Mouse (Mus musculus): ENCODE results near the gene Hist1h2ad. TPM values are rescaled to one million over a fixed set of nuclear protein-coding genes. Genes with fewer than 3 reads are reported as not detected.

Gene Hist1h2ad
- polyA plus RNA-seq, 1 experiment = 7.2 TPM

DNA sequence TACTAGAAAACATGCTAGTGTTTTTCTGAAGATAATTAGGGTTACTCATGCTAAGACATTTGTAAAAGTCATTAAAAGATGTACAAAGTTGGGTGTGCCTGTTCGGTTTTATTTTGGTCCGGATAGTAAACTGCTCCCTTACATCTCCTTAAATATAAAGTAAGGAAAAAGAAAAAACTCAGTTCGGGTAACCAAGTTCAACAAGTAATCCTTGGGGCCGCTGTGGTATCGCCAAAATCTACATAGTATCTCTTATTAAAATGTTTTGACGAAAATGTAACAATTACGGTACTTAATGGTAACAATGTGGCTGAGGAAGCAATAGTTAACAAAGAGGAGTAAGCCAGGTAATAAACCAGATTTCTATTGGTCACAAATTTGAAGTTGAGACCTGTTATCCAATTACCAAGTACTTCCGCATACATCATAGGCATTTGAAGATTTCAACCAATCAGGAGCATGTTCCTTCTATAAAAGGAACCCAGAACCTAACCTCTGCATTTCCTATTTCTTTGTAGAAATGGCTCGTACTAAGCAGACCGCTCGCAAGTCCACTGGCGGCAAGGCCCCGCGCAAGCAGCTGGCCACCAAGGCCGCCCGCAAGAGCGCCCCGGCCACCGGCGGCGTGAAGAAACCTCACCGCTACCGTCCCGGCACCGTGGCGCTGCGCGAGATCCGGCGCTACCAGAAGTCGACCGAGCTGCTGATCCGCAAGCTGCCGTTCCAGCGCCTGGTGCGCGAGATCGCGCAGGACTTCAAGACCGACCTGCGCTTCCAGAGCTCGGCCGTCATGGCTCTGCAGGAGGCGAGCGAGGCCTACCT is 30.0 kb upstream of the Hist1h2ad start, which contains the start of gene Hist1h3f:
TSS of gene Hist1h3f (plus strand) at position 88 of the 822 bp plus-strand sequence.
- peak; percentile 98 for DNase-seq (ENCODE audit: low read depth)
- TF ChIP-seq POLR2A (IDR thresholded peaks at IDR 0.05; ENCODE audit: borderline replicate concordance, extremely low read depth, insufficient read depth, insufficient read length, poor library complexity, severe bottlenecking) (peak; percentile 77; the same call in 1 of the 2 replicates), CTCF (IDR thresholded peaks at IDR 0.05; ENCODE audit: borderline replicate concordance, extremely low read depth, insufficient read depth, insufficient read length) (no peak)

DNA sequence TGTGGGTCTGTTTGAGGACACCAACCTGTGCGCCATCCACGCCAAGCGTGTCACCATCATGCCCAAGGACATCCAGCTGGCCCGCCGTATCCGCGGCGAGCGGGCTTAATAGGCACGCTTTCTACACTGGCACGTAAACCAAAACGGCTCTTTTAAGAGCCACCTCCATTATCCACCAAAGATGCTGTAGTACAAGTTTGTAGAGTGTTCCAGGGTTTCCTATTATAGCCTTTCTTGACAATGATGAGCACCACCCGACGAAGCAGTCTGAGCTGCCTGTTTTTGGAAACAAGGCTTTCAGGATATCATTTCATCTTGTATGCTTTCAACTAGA is 29.4 kb upstream of the Hist1h2ad start:
- peak; percentile 27 for DNase-seq (ENCODE audit: low read depth)

DNA sequence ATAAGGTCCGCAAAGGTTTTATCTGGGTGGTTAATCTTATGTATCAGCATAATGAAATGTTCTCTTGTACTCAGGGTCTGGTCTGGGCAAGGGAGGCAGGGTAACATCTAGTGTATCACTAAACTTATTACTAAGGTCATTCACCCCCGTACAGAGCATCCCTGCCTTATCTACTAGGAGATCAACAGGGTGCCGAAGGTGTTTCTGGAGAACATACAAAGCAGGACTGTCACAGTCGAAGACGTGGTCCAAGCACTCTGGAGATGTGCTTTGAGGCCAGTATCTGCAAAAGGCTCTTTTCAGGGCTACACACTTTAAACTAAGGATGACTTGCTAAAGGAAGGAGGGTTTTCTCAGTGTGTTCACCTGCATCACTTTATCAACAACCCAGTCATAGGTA is 27.5 kb upstream of the Hist1h2ad start:
- no peak for DNase-seq (ENCODE audit: low read depth)
- TF ChIP-seq POLR2A (IDR thresholded peaks at IDR 0.05; ENCODE audit: borderline replicate concordance, extremely low read depth, insufficient read depth, insufficient read length, poor library complexity, severe bottlenecking) (no peak), CTCF (IDR thresholded peaks at IDR 0.05; ENCODE audit: borderline replicate concordance, extremely low read depth, insufficient read depth, insufficient read length) (no peak)

DNA sequence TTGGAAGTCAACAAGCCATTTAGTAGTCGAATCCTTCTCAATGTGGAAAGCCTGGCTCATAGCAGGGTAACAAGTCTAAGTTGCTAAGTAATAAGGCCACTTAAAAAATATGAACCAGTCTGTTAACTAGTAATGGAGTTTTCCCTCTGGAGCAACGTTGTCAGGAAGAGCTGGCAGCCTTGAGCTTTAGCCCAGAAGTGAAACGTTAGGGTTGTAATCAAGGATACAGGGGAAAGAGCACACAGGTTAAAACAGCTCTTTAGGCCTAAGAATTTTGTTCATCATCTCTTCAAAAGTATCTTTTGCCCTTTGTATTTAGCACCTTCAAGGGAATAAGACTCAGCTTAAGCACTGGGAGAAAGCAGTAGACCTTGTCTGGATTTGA is 23.4 kb upstream of the Hist1h2ad start:
- DNase-seq (ENCODE audit: low read depth) = peak; percentile 56
- no peak for TF ChIP-seq CTCF (IDR thresholded peaks at IDR 0.05; ENCODE audit: borderline replicate concordance, extremely low read depth, insufficient read depth, insufficient read length)
- no peak for TF ChIP-seq POLR2A (IDR thresholded peaks at IDR 0.05; ENCODE audit: borderline replicate concordance, extremely low read depth, insufficient read depth, insufficient read length, poor library complexity, severe bottlenecking)

DNA sequence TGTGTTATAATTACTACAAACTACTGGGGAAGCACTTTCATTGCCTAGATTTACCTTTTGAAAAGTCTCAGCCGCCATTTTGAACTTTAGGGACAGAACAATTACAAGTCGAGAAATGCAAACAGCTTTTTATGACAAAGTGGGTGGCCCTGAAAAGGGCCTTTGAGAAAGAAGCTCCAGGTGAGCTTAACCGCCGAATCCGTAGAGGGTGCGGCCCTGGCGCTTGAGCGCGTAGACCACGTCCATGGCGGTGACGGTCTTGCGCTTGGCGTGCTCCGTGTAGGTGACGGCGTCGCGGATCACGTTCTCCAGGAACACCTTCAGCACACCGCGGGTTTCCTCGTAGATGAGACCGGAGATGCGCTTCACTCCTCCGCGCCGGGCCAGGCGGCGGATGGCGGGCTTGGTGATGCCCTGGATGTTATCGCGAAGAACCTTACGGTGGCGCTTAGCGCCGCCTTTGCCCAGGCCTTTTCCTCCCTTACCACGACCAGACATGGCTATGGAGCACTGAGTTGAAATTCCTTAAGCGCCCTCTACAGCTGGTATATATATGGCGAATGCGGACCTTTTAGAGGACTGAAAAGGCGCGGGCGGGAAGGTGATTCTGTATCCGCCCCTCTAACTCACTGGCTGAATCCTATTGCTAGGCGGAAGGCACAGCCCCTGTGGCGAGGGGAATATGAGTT is 22.9 kb upstream of the Hist1h2ad start, which contains the start of gene Hist1h4f:
TSS of gene Hist1h4f (minus strand) at position 503 of the 689 bp plus-strand sequence.
- peak; percentile 29; the same call in 1 of the 2 replicates for TF ChIP-seq POLR2A (IDR thresholded peaks at IDR 0.05; ENCODE audit: borderline replicate concordance, extremely low read depth, insufficient read depth, insufficient read length, poor library complexity, severe bottlenecking)
- peak; percentile 45; the same call in 1 of the 2 replicates for TF ChIP-seq CTCF (IDR thresholded peaks at IDR 0.05; ENCODE audit: borderline replicate concordance, extremely low read depth, insufficient read depth, insufficient read length)
- peak; percentile 98 for DNase-seq (ENCODE audit: low read depth)

DNA sequence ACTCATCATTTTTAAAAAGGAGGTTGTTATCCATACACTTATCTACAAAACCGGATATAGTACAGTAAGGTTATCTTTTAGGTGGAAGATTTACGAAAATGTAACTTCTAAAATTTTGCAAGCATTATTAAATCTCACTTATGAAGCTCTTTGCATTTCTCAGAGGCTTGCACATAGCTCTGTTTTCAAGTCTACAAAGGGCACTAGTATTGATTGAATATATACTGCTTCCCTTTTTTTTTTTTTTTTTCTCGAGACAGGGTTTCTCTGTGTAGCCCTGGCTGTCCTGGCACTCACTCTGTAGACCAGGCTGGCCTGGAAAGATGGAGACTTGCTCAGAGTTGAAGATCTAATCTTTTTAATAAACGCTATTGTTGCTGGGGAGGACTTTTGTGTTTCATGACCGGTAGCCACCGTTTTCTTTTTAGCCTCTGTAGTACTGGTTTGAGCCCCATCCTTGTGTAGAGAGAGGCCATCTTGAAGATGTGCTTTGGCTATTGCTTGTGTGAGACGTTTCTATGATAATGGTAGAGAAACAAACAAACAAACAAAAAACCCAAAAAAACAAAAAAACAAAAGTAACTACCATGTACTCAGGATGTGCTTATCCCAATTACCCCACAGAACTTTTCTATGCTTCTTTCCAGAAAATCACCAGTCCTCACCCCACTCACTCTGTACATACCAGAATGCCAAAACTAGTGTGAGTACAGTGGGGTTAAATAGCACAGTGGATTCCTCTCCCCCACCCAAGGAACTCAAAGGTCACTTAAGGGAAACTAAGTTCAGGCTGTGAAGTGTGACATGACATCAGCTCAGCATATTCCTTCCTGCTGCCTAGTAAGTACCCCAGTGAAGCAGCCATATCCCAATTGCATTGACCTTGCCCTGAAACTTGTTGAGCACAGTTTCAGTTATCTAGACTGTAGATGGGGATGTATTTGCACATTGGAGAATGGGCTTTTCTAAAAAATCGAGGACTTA is 22.0 kb upstream of the Hist1h2ad start:
- no peak for DNase-seq (ENCODE audit: low read depth)
- TF ChIP-seq POLR2A (IDR thresholded peaks at IDR 0.05; ENCODE audit: borderline replicate concordance, extremely low read depth, insufficient read depth, insufficient read length, poor library complexity, severe bottlenecking) (no peak), CTCF (IDR thresholded peaks at IDR 0.05; ENCODE audit: borderline replicate concordance, extremely low read depth, insufficient read depth, insufficient read length) (no peak)

DNA sequence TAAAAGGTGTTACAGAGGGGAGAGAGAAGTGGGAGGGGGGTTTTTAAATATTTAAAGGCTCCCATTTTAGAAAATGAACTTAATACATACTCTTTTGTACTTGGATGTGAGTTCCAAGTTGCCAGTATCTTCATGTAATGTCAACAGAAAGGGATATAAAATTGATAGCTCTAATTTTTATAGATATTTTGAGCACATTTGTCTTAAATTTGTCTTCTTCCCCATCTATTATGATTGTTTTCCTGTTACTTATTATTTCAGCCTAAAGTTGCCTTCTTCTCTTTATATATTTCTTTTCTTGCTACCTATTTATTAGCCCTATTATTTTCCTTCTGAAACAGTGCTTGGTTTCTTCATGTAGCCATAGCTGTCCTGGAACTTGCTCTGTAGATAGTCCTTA is 21.2 kb upstream of the Hist1h2ad start, which contains the start of gene Hist1h1d:
TSS of gene Hist1h1d (plus strand) at position 301 of the 400 bp plus-strand sequence.
- no peak for DNase-seq (ENCODE audit: low read depth)
- TF ChIP-seq POLR2A (IDR thresholded peaks at IDR 0.05; ENCODE audit: borderline replicate concordance, extremely low read depth, insufficient read depth, insufficient read length, poor library complexity, severe bottlenecking) = no peak
- TF ChIP-seq CTCF (IDR thresholded peaks at IDR 0.05; ENCODE audit: borderline replicate concordance, extremely low read depth, insufficient read depth, insufficient read length) = no peak

DNA sequence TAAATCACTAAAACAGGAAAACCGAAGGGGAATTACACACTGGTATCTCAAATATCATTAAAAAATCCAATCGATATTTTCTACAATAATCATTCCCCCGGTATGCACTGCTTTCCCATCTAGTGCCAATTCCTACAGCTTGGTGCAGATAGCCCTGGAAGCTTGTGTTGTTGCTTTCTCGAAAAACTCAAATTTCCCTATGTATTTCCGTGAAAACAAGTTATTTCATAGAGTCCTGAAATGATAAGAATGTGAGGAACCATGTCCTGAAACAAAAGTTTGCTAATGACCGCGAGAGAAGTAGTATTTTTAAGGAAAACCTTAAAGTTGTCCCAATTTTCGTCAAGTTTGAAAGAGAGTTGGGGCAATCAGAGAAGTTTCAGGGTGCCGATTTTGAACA is 19.8 kb upstream of the Hist1h2ad start:
- no peak for TF ChIP-seq POLR2A (IDR thresholded peaks at IDR 0.05; ENCODE audit: borderline replicate concordance, extremely low read depth, insufficient read depth, insufficient read length, poor library complexity, severe bottlenecking)
- TF ChIP-seq CTCF (IDR thresholded peaks at IDR 0.05; ENCODE audit: borderline replicate concordance, extremely low read depth, insufficient read depth, insufficient read length) = no peak
- DNase-seq (ENCODE audit: low read depth) = peak; percentile 49

DNA sequence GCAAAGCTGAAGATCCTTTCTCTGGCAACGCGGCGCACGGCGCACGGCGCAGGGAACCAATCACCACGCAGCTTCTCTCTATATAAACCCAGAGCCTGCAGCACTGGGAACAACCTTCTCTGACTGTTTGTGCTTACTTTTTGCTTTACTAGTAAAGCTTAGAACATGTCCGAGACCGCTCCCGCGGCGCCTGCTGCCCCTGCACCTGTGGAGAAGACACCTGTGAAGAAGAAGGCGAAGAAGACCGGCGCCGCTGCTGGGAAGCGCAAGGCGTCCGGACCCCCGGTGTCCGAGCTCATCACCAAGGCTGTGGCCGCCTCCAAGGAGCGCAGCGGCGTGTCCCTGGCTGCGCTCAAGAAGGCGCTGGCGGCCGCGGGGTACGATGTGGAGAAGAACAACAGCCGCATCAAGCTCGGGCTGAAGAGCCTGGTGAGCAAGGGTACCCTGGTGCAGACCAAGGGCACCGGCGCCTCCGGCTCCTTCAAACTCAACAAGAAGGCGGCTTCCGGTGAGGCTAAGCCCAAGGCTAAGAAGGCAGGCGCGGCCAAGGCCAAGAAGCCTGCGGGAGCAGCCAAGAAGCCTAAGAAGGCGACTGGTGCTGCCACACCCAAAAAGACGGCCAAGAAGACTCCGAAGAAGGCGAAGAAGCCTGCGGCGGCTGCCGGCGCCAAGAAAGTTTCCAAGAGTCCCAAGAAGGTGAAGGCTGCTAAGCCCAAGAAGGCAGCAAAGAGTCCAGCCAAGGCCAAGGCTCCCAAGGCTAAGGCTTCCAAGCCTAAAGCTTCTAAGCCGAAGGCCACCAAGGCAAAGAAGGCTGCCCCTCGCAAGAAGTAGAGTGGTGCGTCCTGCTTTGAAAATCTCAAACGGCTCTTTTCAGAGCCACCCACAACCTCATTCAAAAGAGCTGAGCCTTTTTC is 19.0 kb upstream of the Hist1h2ad start:
- TF ChIP-seq CTCF (IDR thresholded peaks at IDR 0.05; ENCODE audit: borderline replicate concordance, extremely low read depth, insufficient read depth, insufficient read length) (no peak), POLR2A (IDR thresholded peaks at IDR 0.05; ENCODE audit: borderline replicate concordance, extremely low read depth, insufficient read depth, insufficient read length, poor library complexity, severe bottlenecking) (peak; percentile 58; the same call in 1 of the 2 replicates)

DNA sequence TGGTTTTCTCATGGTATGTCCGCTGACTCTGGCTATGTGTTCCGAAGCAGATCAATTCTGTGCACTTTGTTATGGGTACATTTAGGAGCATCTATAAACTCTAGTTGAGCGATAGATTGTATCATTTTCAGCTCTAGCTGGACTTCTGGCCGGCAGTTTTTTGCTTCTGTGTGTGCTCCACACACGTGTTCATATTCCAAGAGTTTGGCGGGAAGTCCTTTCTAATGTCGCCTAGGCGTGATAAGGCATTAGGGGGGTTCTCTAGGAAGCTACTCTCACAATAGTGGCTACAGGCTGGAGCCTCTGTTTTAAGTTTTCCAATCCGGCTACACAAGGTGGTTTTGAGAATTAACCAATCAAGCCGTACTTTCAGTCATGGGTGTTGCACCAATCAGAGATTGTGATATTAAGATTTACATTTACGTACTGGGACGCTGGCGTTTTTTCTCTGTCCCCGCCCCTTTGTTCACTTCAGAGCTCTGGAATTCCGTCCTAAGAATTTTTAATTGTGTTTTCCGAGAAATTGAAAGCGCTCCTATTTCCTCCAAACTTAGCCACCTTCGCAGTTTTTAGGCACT is 18.3 kb upstream of the Hist1h2ad start:
- DNase-seq (ENCODE audit: low read depth) = peak; percentile 98
- TF ChIP-seq CTCF (IDR thresholded peaks at IDR 0.05; ENCODE audit: borderline replicate concordance, extremely low read depth, insufficient read depth, insufficient read length) (no peak), POLR2A (IDR thresholded peaks at IDR 0.05; ENCODE audit: borderline replicate concordance, extremely low read depth, insufficient read depth, insufficient read length, poor library complexity, severe bottlenecking) (peak; percentile 7; the same call in 1 of the 2 replicates)

More for the DNA sequence above, 19.0 kb upstream of the Hist1h2ad start:
- peak; percentile 96 for DNase-seq (ENCODE audit: low read depth)
